In the genomic region with DNA sequence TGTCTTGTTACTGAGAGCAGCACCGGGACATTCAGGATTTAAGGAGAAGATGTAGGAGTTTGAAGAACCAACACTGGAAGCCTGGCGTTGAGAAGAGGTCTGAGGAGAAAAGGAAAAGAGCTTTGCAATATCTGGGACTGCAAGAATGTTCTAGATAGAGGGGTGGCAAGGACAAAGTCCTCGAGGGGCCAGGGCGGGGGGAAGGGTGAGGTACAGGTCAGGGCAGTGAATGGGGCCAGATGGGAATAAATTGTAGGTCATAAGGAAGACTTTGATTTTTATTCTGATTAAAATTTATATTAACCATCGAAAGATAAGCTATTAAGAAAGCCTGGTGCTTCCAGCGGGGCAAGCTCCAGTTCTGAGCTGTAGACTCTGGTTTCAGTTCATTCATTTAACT, we compare ENCODE assay signal across 19 mouse cellular contexts. TPM values are rescaled to one million over a fixed set of nuclear protein-coding genes. Genes with fewer than 3 reads are reported as not detected.
DNase-seq lines count a peak whose midpoint lies in the region; ATAC-seq and TF ChIP-seq lines count a peak whose summit lies in the region.
"Had no signal": no experiment of that assay in that cellular context is flagged by ENCODE, and none has a peak within 500 bp of the region (broad histone marks: within the 10 kb centered on the region; RNA-seq: fewer than 3 reads in every experiment).

No protein-coding gene starts in this region.

- no peak overlapping the region for H3K4me3 ChIP-seq in gastrocnemius, adult 2 months
- H3K4me3 ChIP-seq in heart, embryonic 14.5 days (ENCODE audit: control insufficient read depth in 1 of 2, insufficient read depth in 1 of 2, low read depth in 1 of 2, low read length in 2 of 2) = no peak overlapping the region
- no peak overlapping the region for H3K4me3 ChIP-seq in kidney, embryonic 16.5 days (ENCODE audit: low read length)
- H3K4me3 ChIP-seq in myocyte = no peak overlapping the region
- H3K4me3 ChIP-seq in midbrain, embryonic 13.5 days (replicated peaks) = no peak overlapping the region
- H3K4me3 ChIP-seq: embryonic facial prominence, embryonic 10.5 days; forebrain, embryonic 13.5 days; hindbrain, embryonic 12.5 days had no signal

- peaks cover 18 to 22% of the 10 kb centered on the region in 2 experiments for H3K4me1 ChIP-seq in heart, embryonic 14.5 days (ENCODE audit: control insufficient read depth in 2 of 2, insufficient read depth in 2 of 2, low read length in 2 of 2)
- peaks cover 29% of the 10 kb centered on the region for H3K4me1 ChIP-seq in kidney, embryonic 16.5 days (ENCODE audit: insufficient read depth, low read length)
- peaks cover 8% of the 10 kb centered on the region for H3K4me1 ChIP-seq in midbrain, embryonic 13.5 days (replicated peaks)

- H3K36me3 ChIP-seq in heart, embryonic 14.5 days (ENCODE audit: control insufficient read depth, insufficient read depth, low read length) = no peaks in the 10 kb centered on the region
- no peaks in the 10 kb centered on the region for H3K36me3 ChIP-seq in kidney, embryonic 16.5 days (ENCODE audit: insufficient read depth, low read length)
- H3K36me3 ChIP-seq in myocyte (ENCODE audit: control insufficient read depth, insufficient read depth) = peaks cover 5% of the 10 kb centered on the region
- no peaks in the 10 kb centered on the region for H3K36me3 ChIP-seq in midbrain, embryonic 13.5 days
- H3K36me3 ChIP-seq: embryonic facial prominence, embryonic 10.5 days; hindbrain, embryonic 12.5 days had no signal

- ATAC-seq in heart, embryonic 14.5 days (ENCODE audit: insufficient number of reproducible peaks, insufficient read depth, low FRiP score, low read depth) = no peak
- ATAC-seq in kidney, embryonic 16.5 days (ENCODE audit: low FRiP score, low TSS enrichment) = no peak
- no peak for ATAC-seq in midbrain, embryonic 13.5 days
- ATAC-seq: CD4-positive, CD25-positive, alpha-beta regulatory T cell, adult 4 months; forebrain, embryonic 13.5 days; forebrain, postnatal 0 days; hindbrain, embryonic 16.5 days; inflammation-experienced regulatory T-cells, adult 6 months had no signal

- H3K4me2 ChIP-seq in heart, embryonic 14.5 days (ENCODE audit: low read length) = no peak overlapping the region
- H3K4me2 ChIP-seq in kidney, embryonic 16.5 days (replicated peaks; ENCODE audit: low read depth, low read length) = no peak overlapping the region
- peak overlapping the region; percentile 75 for H3K4me2 ChIP-seq in myocyte (ENCODE audit: low read depth)
- no peak overlapping the region for H3K4me2 ChIP-seq in midbrain, embryonic 13.5 days (replicated peaks)
- H3K4me2 ChIP-seq: forebrain, embryonic 13.5 days; hindbrain, embryonic 12.5 days had no signal

- no peaks in the 10 kb centered on the region; the same call in 1 of the 2 replicates for H3K27me3 ChIP-seq in heart, embryonic 14.5 days (ENCODE audit: control insufficient read depth, insufficient read depth, low read length)
- no peaks in the 10 kb centered on the region for H3K27me3 ChIP-seq in kidney, embryonic 16.5 days (ENCODE audit: insufficient read depth, low read length)
- H3K27me3 ChIP-seq in myocyte (ENCODE audit: control insufficient read depth, insufficient read depth, insufficient read length) = no peaks in the 10 kb centered on the region
- peaks cover 8% of the 10 kb centered on the region; the same call in 1 of the 2 replicates for H3K27me3 ChIP-seq in midbrain, embryonic 13.5 days

- H3K9me3 ChIP-seq in heart, embryonic 14.5 days (ENCODE audit: control insufficient read depth, low read length) = no peaks in the 10 kb centered on the region
- H3K9me3 ChIP-seq in kidney, embryonic 16.5 days (ENCODE audit: low read length) = 0 out of 2 replicates have a peak, but pooled peaks cover 2% of the 10 kb centered on the region
- H3K9me3 ChIP-seq in midbrain, embryonic 13.5 days = no peaks in the 10 kb centered on the region
- H3K9me3 ChIP-seq: embryonic facial prominence, embryonic 10.5 days; forebrain, embryonic 13.5 days; G1E; hindbrain, embryonic 12.5 days had no signal

- H3K9ac ChIP-seq in heart, embryonic 14.5 days (ENCODE audit: low read length) = no peak overlapping the region
- H3K9ac ChIP-seq in kidney, embryonic 16.5 days (replicated peaks; ENCODE audit: low read length) = no peak overlapping the region
- H3K9ac ChIP-seq in midbrain, embryonic 13.5 days (replicated peaks) = no peak overlapping the region
- H3K9ac ChIP-seq: forebrain, embryonic 13.5 days; forebrain, postnatal 0 days; hindbrain, embryonic 12.5 days had no signal

- no peak for TF ChIP-seq CTCF in gastrocnemius, adult 2 months (IDR thresholded peaks at IDR 0.05)

- H3K27ac ChIP-seq in gastrocnemius, adult 2 months = peak overlapping the region; percentile 96
- H3K27ac ChIP-seq in heart, embryonic 14.5 days (replicated peaks in 1 of 2; ENCODE audit: control insufficient read depth in 1 of 2, insufficient read depth in 1 of 2, low read depth in 2 of 2, low read length in 2 of 2) = peak overlapping the region; percentile 15 to 68; a peak in 2 of 4 replicates
- peak overlapping the region; percentile 96; the same call in 1 of the 2 replicates for H3K27ac ChIP-seq in kidney, embryonic 16.5 days (ENCODE audit: low read length)
- H3K27ac ChIP-seq in midbrain, embryonic 13.5 days = no peak overlapping the region
- H3K27ac ChIP-seq: embryonic facial prominence, embryonic 10.5 days; forebrain, embryonic 13.5 days; hindbrain, embryonic 12.5 days had no signal

- H3ac ChIP-seq in myocyte (ENCODE audit: control insufficient read depth, insufficient read length) = no peak overlapping the region

- no peak for DNase-seq in gastrocnemius, adult 2 months
- DNase-seq in gastrocnemius, postnatal 36 days = no peak
- DNase-seq in heart, postnatal 14 days = no peak
- DNase-seq in kidney, adult 8-10 months = no peak
- DNase-seq: adrenal gland, adult 8-10 months; adrenal gland, postnatal 36 days; B cell, adult 2 months; forebrain, postnatal 0 days had no signal

- intact Hi-C loops in gastrocnemius, adult 2 months (cut with DNase I) = no loop called here
- intact Hi-C loops in gastrocnemius, postnatal 36 days (cut with DNase I) = no loop called here
- intact Hi-C loops in heart, postnatal 14 days (cut with DNase I) = no loop called here

- no peak for TF ChIP-seq POLR2A in myocyte (IDR thresholded peaks at IDR 0.05; ENCODE audit: insufficient read length, low read depth)

- 72% methylated on average over 6 of the region's 6 CpGs for whole genome bisulfite sequencing in heart, embryonic 14.5 days
- 78% methylated on average over 6 of the region's 6 CpGs for WGBS in kidney, embryonic 16.5 days
- 88% methylated on average over 6 of the region's 6 CpGs for WGBS in midbrain, embryonic 13.5 days

- peaks cover 8% of the 10 kb centered on the region for H3K79me2 ChIP-seq in myocyte (ENCODE audit: control insufficient read depth, insufficient read depth)

TF ChIP-seq in myocyte, 11 proteins besides CTCF, POLR2A, EP300 and RAD21:
- TF ChIP-seq MAX (IDR thresholded peaks at IDR 0.05; ENCODE audit: low read depth) = no peak
- TF ChIP-seq POLR2AphosphoS2 (IDR thresholded peaks at IDR 0.05; ENCODE audit: insufficient read length, low read depth) = no peak
- no peak for TF ChIP-seq USF1 (IDR thresholded peaks at IDR 0.05; ENCODE audit: low read depth)
TF ChIP-seq in myocyte: peak in this region for 0.

RNA-seq across cellular contexts. Expression of a gene that starts 0.7 kb away (rescaled TPM):
- total RNA-seq in gastrocnemius, adult 2 months (2021) = 100 to 1,000 TPM; 186 to 238 TPM
- total RNA-seq in gastrocnemius, postnatal 36 days (2021) = 100 to 1,000 TPM; 200 to 226 TPM
- polyA plus RNA-seq in heart, embryonic 14.5 days (2014; fragmentation: Nextera tagmentation; extraction: Ambion mirVana) = 0.38 and 0.54 TPM in 2 replicates
- total RNA-seq in heart, postnatal 14 days (2021) = 100 to 1,000 TPM; 209 to 217 TPM
- polyA plus RNA-seq in kidney, embryonic 16.5 days (2015; fragmentation: Nextera tagmentation; extraction: Ambion mirVana) = 0.16 and 0.23 TPM in 2 replicates
- 468 TPM for polyA plus RNA-seq in myocyte (2012; fragmentation: generic; extraction: Trizol)
- polyA plus RNA-seq in midbrain, embryonic 13.5 days (2015; fragmentation: Nextera tagmentation; extraction: Ambion mirVana) = not detected in 2 replicates
- polyA plus RNA-seq: CD4-positive, CD25-positive, alpha-beta regulatory T cell, adult 4 months; embryonic facial prominence, embryonic 10.5 days; forebrain, embryonic 13.5 days; forebrain, postnatal 0 days; hindbrain, embryonic 16.5 days; inflammation-experienced regulatory T-cells, adult 6 months had no signal

RNA-seq across cellular contexts. Expression of a gene that starts 9.4 kb away (rescaled TPM):
- under 1 TPM; 0.38 to 0.89 TPM for total RNA-seq in gastrocnemius, adult 2 months (2021)
- 1 to 10 TPM; 1.2 to 1.6 TPM for total RNA-seq in gastrocnemius, postnatal 36 days (2021)
- polyA plus RNA-seq in heart, embryonic 14.5 days (2014; fragmentation: Nextera tagmentation; extraction: Ambion mirVana) = 58.6 and 59.9 TPM in 2 replicates
- total RNA-seq in heart, postnatal 14 days (2021) = 10 to 100 TPM in 1 of 2 experiments, 1 to 10 TPM in 1; 5.6 to 13.6 TPM
- polyA plus RNA-seq in kidney, embryonic 16.5 days (2015; fragmentation: Nextera tagmentation; extraction: Ambion mirVana) = 60.1 and 61.8 TPM in 2 replicates
- polyA plus RNA-seq in myocyte (2012; fragmentation: generic; extraction: Trizol) = 3.9 TPM
- 3.9 and 4.1 TPM in 2 replicates for polyA plus RNA-seq in midbrain, embryonic 13.5 days (2015; fragmentation: Nextera tagmentation; extraction: Ambion mirVana)

RNA-seq across cellular contexts. Expression of a gene that starts 35.8 kb away (rescaled TPM):
- 10 to 100 TPM; 77.8 to 99.5 TPM for total RNA-seq in gastrocnemius, adult 2 months (2021)
- total RNA-seq in gastrocnemius, postnatal 36 days (2021) = 10 to 100 TPM; 60.9 to 92.2 TPM
- polyA plus RNA-seq in heart, embryonic 14.5 days (2014; fragmentation: Nextera tagmentation; extraction: Ambion mirVana) = 40.6 and 41.0 TPM in 2 replicates
- 100 to 1,000 TPM; 169 to 184 TPM for total RNA-seq in heart, postnatal 14 days (2021)
- polyA plus RNA-seq in kidney, embryonic 16.5 days (2015; fragmentation: Nextera tagmentation; extraction: Ambion mirVana) = 359 and 373 TPM in 2 replicates
- 231 TPM for polyA plus RNA-seq in myocyte (2012; fragmentation: generic; extraction: Trizol)
- 415 and 452 TPM in 2 replicates for polyA plus RNA-seq in midbrain, embryonic 13.5 days (2015; fragmentation: Nextera tagmentation; extraction: Ambion mirVana)

RNA-seq across cellular contexts. Expression of a gene that starts 56.6 kb away (rescaled TPM):
- 1 to 10 TPM; 6.0 to 7.1 TPM for total RNA-seq in gastrocnemius, adult 2 months (2021)
- total RNA-seq in gastrocnemius, postnatal 36 days (2021) = 1 to 10 TPM; 6.5 to 7.2 TPM
- 9.2 and 10.1 TPM in 2 replicates for polyA plus RNA-seq in heart, embryonic 14.5 days (2014; fragmentation: Nextera tagmentation; extraction: Ambion mirVana)
- 1 to 10 TPM; 6.4 to 6.7 TPM for total RNA-seq in heart, postnatal 14 days (2021)
- 15.2 TPM in 2 replicates for polyA plus RNA-seq in kidney, embryonic 16.5 days (2015; fragmentation: Nextera tagmentation; extraction: Ambion mirVana)
- polyA plus RNA-seq in myocyte (2012; fragmentation: generic; extraction: Trizol) = 10.6 TPM
- polyA plus RNA-seq in midbrain, embryonic 13.5 days (2015; fragmentation: Nextera tagmentation; extraction: Ambion mirVana) = 11.8 and 12.7 TPM in 2 replicates

RNA-seq across cellular contexts. Expression of a gene that starts 59.3 kb away (rescaled TPM):
- total RNA-seq in gastrocnemius, adult 2 months (2021) = 1 to 10 TPM; 1.0 to 1.9 TPM
- total RNA-seq in gastrocnemius, postnatal 36 days (2021) = 1 to 10 TPM; 1.6 TPM
- polyA plus RNA-seq in heart, embryonic 14.5 days (2014; fragmentation: Nextera tagmentation; extraction: Ambion mirVana) = 0.63 and 0.82 TPM in 2 replicates
- 1 to 10 TPM; 4.5 to 5.7 TPM for total RNA-seq in heart, postnatal 14 days (2021)
- polyA plus RNA-seq in kidney, embryonic 16.5 days (2015; fragmentation: Nextera tagmentation; extraction: Ambion mirVana) = 0.80 and 1.0 TPM in 2 replicates
- polyA plus RNA-seq in myocyte (2012; fragmentation: generic; extraction: Trizol) = 0.14 TPM
- 0.58 and 0.71 TPM in 2 replicates for polyA plus RNA-seq in midbrain, embryonic 13.5 days (2015; fragmentation: Nextera tagmentation; extraction: Ambion mirVana)

Comparison
In these comparisons a context has a peak if more than half of its experiments do, and no peak if none do; other contexts are left out.
1. RNA of a gene that starts 0.7 kb away (polyA plus RNA-seq): 468 TPM in myocyte (single experiment); 0.38 to 0.54 TPM in heart, embryonic 14.5 days, 0.16 to 0.23 TPM in kidney, embryonic 16.5 days and not detected in midbrain, embryonic 13.5 days; every median in the first group is over 100 times any median in the second.
2. RNA of a gene that starts 9.4 kb away (polyA plus RNA-seq): 60.1 to 61.8 TPM in kidney, embryonic 16.5 days and 58.6 to 59.9 TPM in heart, embryonic 14.5 days; 3.9 to 4.1 TPM in midbrain, embryonic 13.5 days and 3.9 TPM in myocyte (single experiment); every median in the first group is over 10 times any median in the second.